Mouse (Mus musculus): ENCODE results near the gene Fbxo5.

Gene Fbxo5

GRCm38 (mm10) chr10:5805243-5805730, at the start of gene Fbxo5:
Gene Fbxo5 (minus strand): TSS chr10:5805600.
- peak; percentile 99 for DNase-seq

- no peak for DNase-seq
Observed at GRCm38 (mm10) chr10:5853290-5853868, 48.0 kb upstream of the Fbxo5 start.

- DNase-seq: no peak
Observed at GRCm38 (mm10) chr10:5846939-5847338, 41.5 kb upstream of the Fbxo5 start.

DNA sequence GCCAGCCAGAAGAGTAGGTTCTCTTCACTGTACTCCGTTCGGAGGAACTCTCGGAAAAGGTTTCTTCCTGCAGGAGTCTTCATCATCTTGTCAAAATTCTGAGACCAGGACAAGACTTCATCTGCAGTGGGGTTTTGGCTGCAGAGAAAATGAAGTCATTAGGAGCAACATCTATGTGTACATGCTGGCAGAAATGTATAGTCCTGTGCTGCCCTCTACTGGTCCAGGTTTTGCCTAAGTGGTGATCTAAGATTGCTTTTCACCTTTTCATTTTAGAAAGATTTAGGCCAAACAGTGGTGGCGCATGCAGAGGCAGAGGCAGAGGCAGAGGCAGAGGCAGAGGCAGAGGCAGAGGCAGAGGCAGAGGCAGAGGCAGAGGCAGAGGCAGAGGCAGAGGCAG, 36.0 kb upstream of the Fbxo5 start:
- DNase-seq: peak; percentile 68

DNA sequence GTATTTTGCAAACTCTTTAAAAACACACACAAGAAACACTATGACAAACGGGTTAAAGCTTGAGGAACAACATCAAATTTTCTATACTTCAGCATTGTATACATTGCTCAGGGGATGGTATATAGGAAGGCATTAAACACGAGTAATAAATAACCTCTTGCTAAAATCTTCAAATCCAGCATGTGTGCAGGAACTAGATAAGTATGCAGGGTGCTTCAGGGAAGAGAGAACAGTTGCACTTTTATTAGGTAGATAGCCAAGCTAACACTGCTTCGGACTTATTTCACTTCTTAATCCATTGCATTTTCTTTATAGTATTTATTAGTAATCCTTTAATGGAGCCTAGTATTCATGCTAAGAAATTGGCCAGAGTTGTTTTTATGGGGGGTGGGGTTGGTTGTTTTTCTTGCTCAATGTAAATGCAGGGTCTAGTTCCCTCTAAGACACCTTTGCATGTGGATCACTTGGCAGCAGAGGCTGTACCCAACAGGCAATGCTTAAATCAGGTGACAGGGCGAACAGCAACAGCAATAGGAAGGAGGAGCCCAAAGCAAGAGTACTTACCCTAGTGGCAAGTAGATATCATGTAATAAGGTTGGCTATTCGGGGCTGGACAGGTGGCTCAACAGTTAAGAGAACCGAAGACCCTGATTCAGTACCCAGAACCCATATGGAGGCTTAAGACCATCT, 21.1 kb upstream of the Fbxo5 start:
- no peak for DNase-seq

- DNase-seq: peak; percentile 27
Observed at GRCm38 (mm10) chr10:5824779-5825178, 19.4 kb upstream of the Fbxo5 start.

- peak; percentile 99 for DNase-seq
Observed at GRCm38 (mm10) chr10:5823740-5824491, 18.5 kb upstream of the Fbxo5 start, which contains the start of gene Mtrf1l. Gene Mtrf1l (minus strand): TSS chr10:5823910.

DNA sequence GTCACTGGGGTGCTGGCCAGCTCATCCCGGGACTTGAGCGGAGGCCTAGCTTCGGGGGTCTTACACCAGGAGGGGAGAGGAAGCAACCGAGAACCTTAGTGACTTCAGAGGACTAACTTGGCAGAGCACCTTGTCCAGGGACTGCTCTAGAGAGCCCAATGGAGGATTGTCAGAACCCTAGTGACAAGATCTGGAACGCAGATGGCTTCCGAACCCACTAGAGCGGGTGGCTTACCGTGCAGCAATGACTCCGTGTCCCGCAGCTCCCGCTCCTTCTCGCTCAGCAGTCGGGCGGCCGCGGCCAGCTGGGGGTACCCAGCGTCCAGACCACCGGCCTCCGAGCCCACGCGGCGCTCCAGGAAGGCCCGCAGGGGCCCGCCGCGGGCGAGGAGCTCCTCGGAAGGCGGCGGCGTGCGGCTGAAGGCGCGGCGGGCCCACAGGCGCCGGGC, 17.9 kb upstream of the Fbxo5 start:
- no peak for DNase-seq

- no peak for DNase-seq
Observed at GRCm38 (mm10) chr10:5818772-5819171, 13.4 kb upstream of the Fbxo5 start.

- DNase-seq: no peak
Observed at GRCm38 (mm10) chr10:5815968-5816367, 10.6 kb upstream of the Fbxo5 start.

- DNase-seq: no peak
Observed at GRCm38 (mm10) chr10:5813724-5814123, 8.3 kb upstream of the Fbxo5 start.

DNA sequence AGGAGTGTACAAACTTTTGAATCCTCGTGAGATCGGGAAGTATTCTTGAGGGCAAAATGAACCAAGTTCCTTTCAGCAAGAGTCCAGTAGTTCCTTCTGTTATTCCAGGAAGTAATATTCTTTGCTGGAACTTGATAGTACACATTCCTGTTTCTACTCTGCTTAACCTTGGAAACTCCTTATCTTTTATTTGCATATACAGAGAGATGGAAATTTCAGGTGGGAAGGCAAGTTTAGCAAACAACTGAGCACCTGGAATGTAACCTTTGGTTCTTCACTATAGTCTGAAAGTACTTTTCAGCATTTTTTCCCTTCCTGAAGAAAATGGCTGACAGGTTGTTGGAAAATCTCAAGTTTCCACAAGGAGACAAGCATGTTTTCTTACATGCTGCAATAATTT, 2.3 kb upstream of the Fbxo5 start:
- no peak for DNase-seq

DNA sequence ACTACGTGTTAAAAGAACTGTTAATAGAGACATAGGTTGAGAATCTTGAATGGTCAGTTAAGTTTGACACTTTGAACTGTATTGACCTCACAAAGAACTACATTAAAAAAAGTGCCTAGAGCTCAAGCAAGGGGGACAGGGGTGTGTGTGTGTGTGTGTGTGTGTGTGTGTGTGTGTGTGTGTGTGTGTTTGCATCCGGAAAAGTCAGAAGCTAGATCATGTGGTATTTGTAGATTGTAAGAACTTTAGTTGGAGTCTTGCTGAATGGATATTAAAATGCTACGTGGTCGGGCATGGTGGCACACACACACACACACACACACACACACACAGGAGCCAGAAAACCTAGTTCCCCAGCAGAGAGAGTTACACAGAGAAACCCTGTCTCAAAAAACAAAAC, 1.6 kb upstream of the Fbxo5 start:
- DNase-seq: no peak

DNA sequence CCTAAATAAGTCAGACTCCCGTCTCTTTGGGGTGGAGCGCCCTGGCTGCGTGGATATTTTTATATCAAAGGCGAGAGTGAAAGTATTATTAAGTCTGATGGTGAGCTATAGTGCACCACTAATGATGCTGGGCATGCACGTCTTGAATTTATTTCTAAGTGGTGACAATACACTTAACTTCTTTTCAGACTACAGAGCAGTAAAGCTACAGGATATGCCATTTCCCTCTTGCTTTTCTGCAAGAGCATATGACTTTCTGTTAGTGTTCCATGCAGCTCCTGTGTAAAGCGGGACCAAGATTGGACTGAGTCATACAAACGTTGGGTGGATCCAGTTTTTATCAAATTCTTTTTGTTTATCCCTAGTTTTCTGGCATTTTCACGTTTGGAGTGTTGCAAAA, 1.0 kb upstream of the Fbxo5 start:
- peak; percentile 15 for DNase-seq

DNA sequence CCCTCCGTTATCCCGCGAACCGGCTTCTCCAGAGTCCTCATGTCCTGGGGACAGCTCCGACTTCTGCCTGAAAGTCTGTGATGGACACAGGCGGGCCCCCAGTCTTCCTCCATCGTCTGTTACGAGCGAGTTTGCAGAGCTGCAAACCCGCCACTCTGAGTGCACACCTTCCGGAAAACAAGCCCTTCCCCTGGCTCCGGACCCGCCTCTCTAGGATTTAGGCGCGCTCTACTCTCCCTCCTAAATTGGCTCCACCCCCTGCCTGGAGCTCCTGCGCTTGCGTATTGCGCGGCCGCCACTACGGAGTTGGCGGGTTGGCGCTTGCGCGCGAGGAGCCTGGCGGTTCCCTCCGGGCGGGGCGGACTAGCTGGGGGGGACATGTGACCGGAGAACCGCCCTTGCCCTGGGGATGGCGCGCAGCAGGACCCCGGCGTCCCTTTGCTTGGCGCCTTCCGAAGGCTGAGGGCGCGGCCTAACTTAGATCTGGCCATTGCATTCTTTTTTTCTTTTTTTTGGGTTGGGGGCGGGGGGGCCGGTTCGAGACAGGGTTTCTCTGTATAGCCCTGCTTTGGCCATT, 419 bp upstream of the Fbxo5 start:
- peak; percentile 98 for DNase-seq

GRCm38 (mm10) chr10:5804691-5805156, 676 bp downstream of the Fbxo5 start:
- peak; percentile 77 for DNase-seq

DNA sequence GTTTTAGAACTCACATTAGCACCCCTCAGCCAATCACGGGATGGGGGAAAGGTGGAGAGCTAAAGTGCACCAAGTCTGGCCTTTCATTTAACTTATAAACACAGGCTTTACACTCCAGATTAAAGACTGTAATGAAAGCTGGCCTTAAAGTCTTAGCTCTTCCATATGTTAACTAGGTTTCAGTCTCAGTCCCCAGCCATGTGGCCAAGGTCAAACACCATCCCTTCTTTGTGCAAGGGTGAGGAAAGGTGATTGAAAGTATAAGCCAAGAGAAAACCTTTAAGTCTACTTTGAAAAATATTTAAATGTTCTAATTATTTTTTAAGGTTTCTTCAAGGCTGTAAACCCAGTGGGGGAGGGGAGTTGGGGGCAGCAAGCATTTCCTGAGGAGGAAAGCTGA, 1.7 kb downstream of the Fbxo5 start:
- DNase-seq: no peak

GRCm38 (mm10) chr10:5802866-5803265, 2.5 kb downstream of the Fbxo5 start:
- DNase-seq: peak; percentile 14

- no peak for DNase-seq
Observed at GRCm38 (mm10) chr10:5800490-5800889, 4.9 kb downstream of the Fbxo5 start.

- no peak for DNase-seq
Observed at GRCm38 (mm10) chr10:5798069-5798468, 7.3 kb downstream of the Fbxo5 start.

GRCm38 (mm10) chr10:5790657-5791056, 14.7 kb downstream of the Fbxo5 start:
- peak; percentile 44 for DNase-seq

DNA sequence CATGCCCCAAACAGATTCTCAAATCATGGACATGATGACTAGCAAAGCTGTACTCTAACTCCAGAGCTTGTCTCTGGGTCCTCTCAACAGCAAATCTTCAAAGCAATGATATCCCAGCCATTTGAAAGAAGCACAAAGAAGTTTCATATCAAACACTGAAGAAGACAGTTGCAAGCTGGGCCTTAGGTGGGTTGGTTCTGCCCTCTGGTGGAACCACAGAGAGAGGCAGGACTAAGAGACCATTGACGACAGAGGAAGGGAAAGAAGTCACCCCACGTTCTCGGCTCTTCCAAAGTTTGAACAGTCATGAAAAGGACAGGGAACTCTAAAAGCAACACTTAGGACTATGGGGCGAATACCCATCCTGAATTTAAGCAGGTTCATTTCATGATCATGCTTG, 18.5 kb downstream of the Fbxo5 start:
- DNase-seq: no peak
